Mouse (Mus musculus) CH12.LX (cell line): ENCODE results near the gene Rai14.

Experiments
- CTCF ChIP-seq, 2 experiments: IDR thresholded peaks in 1 of 2; conservative IDR thresholded peaks in 1 of 2; 2 replicates each; pipeline ENCODE4 v1.5.1; 2011 to 2012; ENCODE audit warnings: low read depth in 2 of 2, low read length in 2 of 2, improper control_type of control experiment in 1 of 2, inconsistent platforms in 1 of 2, mild to moderate bottlenecking in 1 of 2, moderate library complexity in 1 of 2
- ELF1 ChIP-seq: IDR thresholded peaks from 2 replicates; pipeline ENCODE4 v1.6.1; 2014; ENCODE audit warnings: low read depth, mild to moderate bottlenecking, inconsistent platforms, low read length, improper control_type of control experiment
- EP300 ChIP-seq: IDR thresholded peaks from 2 replicates; pipeline ENCODE4 v1.6.1; 2011; ENCODE audit warnings: low read length, improper control_type of control experiment
- POLR2A ChIP-seq: IDR thresholded peaks from 2 replicates; pipeline ENCODE4 v1.6.1; 2011; ENCODE audit warnings: low read depth, mild to moderate bottlenecking, improper control_type of control experiment, low read length
- UBTF ChIP-seq: IDR thresholded peaks from 2 replicates; pipeline ENCODE4 v1.6.1; 2012; ENCODE audit warnings: low read depth, mild to moderate bottlenecking, inconsistent platforms, low read length, improper control_type of control experiment, moderate library complexity
- ZNF384 ChIP-seq: IDR thresholded peaks from 2 replicates; pipeline ENCODE4 v1.6.1; 2012; ENCODE audit warnings: low read depth, low read length, improper control_type of control experiment, inconsistent platforms

DNA sequence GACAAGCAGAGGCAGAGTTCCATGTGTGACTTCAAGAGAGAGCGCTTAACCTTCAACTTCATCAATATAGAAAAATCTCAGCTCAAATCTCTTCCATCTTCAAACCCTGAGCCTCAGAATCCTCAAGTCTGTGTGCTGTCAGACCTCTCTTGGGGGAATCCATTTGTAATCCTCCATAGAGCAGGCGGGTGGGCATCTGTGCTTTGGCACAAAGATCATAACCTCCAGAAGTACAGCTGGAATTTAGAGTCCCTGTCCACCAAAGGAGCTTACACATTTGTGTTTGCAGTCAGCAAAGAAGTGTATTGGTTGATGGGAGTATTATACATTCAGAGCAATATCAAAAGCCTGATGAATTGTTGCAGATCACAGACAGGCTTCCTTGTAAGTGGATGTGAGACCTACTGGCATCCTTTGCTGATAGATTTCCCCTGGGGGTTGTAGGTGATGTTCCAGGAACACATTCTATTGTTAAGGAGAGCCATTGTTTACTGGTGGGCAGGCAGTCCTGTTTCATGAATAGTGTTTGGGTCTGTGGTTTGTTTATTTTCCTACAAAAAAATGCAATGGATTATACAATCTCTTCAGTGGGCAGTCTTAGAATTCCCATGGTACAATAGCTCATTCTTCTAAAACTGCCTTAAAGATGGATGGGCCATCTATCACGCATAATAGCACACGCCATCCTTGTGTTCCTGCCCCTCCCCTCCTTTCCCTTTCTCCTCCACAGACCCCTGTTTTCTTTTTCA is 32.1 kb upstream of the Rai14 start:
- TF ChIP-seq UBTF (no peak), ELF1 (no peak), ZNF384 (no peak), CTCF (conservative IDR thresholded peaks at IDR 0.05 in 1 of 2, IDR thresholded peaks at IDR 0.05 in 1 of 2; ENCODE audit: low read depth in 2 of 2, low read length in 2 of 2) (no peak), POLR2A (no peak), EP300 (no peak)
